Mouse (Mus musculus) heart, embryonic 13.5 days (tissue): ENCODE measurements around the gene Ssh1. TPM values are rescaled to one million over a fixed set of nuclear protein-coding genes. Genes with fewer than 3 reads are reported as not detected.
A peak's percentile ranks its signal among the peaks of the same experiment; 100 is the strongest.

Source experiments
- ATAC-seq: fragments of 200-750 bp; cut with Nextera tagmentation; 2 replicates; pipeline ENCODE4 v1.8.0; 2017; ENCODE audit warnings: moderate TSS enrichment; ENCODE audit not compliant: insufficient number of reproducible peaks, low FRiP score, low TSS enrichment; ENCODE audit errors: extremely low read depth
- H3K27ac ChIP-seq: fragments of 300-500 bp; sonication (generic); replicated peaks from 2 replicates; pipeline ENCODE4 v1.5.1; 2015; ENCODE audit warnings: moderate library complexity, mild to moderate bottlenecking, inconsistent platforms
- H3K27me3 ChIP-seq: fragments of 300-500 bp; sonication (generic); replicated peaks from 2 replicates; pipeline ENCODE4 v1.6.1; 2015; ENCODE audit warnings: mild to moderate bottlenecking, inconsistent platforms
- H3K36me3 ChIP-seq: fragments of 300-500 bp; sonication (generic); 2 replicates; pipeline ENCODE4 v1.6.1; 2015; ENCODE audit warnings: mild to moderate bottlenecking, inconsistent platforms
- H3K4me1 ChIP-seq: fragments of 300-500 bp; sonication (generic); 2 replicates; pipeline ENCODE4 v1.6.1; 2015; ENCODE audit warnings: inconsistent platforms
- H3K4me2 ChIP-seq: fragments of 300-500 bp; sonication (generic); 2 replicates; pipeline ENCODE4 v1.6.1; 2015; ENCODE audit warnings: inconsistent platforms, mild to moderate bottlenecking, moderate library complexity
- H3K4me3 ChIP-seq: fragments of 300-500 bp; sonication (generic); 2 replicates; pipeline ENCODE4 v1.5.1; 2015; ENCODE audit warnings: moderate library complexity, mild to moderate bottlenecking, inconsistent platforms
- H3K9ac ChIP-seq: fragments of 300-500 bp; sonication (generic); 2 replicates; pipeline ENCODE4 v1.6.1; 2015; ENCODE audit warnings: inconsistent platforms, mild to moderate bottlenecking, moderate library complexity
- H3K9me3 ChIP-seq: fragments of 300-500 bp; sonication (generic); 2 replicates; pipeline ENCODE4 v1.6.1; 2016; ENCODE audit warnings: inconsistent platforms
- WGBS: fragments of 180-500 bp; shearing (Covaris S2); methylation state at CpG from one replicate; pipeline ENCODE4 v1.1.7; 2015; ENCODE audit warnings: mixed read lengths; 5-methylcytosine and 5-hydroxymethylcytosine counted together
- polyA plus RNA-seq: library from polyadenylated mRNA; unstranded; fragments of >200 nt; fragmentation: Nextera tagmentation; extraction: Ambion mirVana; gene quantifications from 2 replicates; pipeline ENCODE4 v1.2.1, GENCODE M21; 2015

Ssh1 gene
- polyA plus RNA-seq: 12.4 and 13.5 TPM in 2 replicates

- under 1% methylated on average over 71 of the region's 83 CpGs for WGBS
Measured at GRCm38 (mm10) chr5:113993487-113994465, at the start of gene Ssh1. Gene Ssh1, minus strand, starts transcription at chr5:113993894.

GRCm38 (mm10) chr5:114041327-114041930, 47.7 kb upstream of the Ssh1 start:
- H3K27me3 ChIP-seq: peaks cover 14% of the 10 kb centered on the region; the same call in 1 of the 2 replicates
- H3K9me3 ChIP-seq: no peaks in the 10 kb centered on the region
- H3K4me3 ChIP-seq: no peak overlapping the region
- 11% methylated on average over 15 of the region's 15 CpGs for WGBS
- no peaks in the 10 kb centered on the region for H3K36me3 ChIP-seq
- no peak overlapping the region for H3K27ac ChIP-seq
- no peak; the same call in 1 of the 2 replicates for ATAC-seq
- H3K4me2 ChIP-seq: peak overlapping the region; percentile 40
- 0 out of 2 replicates have a peak overlapping the region, but pooled peaks have one; percentile 28 for H3K9ac ChIP-seq
- H3K4me1 ChIP-seq: peaks cover 26% of the 10 kb centered on the region

More at GRCm38 (mm10) chr5:113993487-113994465, at the start of gene Ssh1:
- no peaks in the 10 kb centered on the region for H3K27me3 ChIP-seq
- H3K36me3 ChIP-seq: peaks cover 9% of the 10 kb centered on the region
- peak within 1 kb of the TSS; percentile 95 for H3K27ac ChIP-seq
- peaks cover 58% of the 10 kb centered on the region for H3K4me1 ChIP-seq
- peak within 1 kb of the TSS; percentile 89 for H3K4me2 ChIP-seq
- H3K4me3 ChIP-seq: peak within 1 kb of the TSS; percentile 90
- ATAC-seq: peak; percentile 81
- no peaks in the 10 kb centered on the region for H3K9me3 ChIP-seq
- H3K9ac ChIP-seq: peak within 1 kb of the TSS; percentile 97

- Histone ChIP-seq H3K4me2 (no peak overlapping the region), H3K9me3 (no peaks in the 10 kb centered on the region), H3K27me3 (peaks cover 14% of the 10 kb centered on the region; the same call in 1 of the 2 replicates), H3K4me1 (peaks cover 26% of the 10 kb centered on the region), H3K4me3 (no peak overlapping the region), H3K9ac (0 out of 2 replicates have a peak overlapping the region, but pooled peaks have one; percentile 28), H3K36me3 (no peaks in the 10 kb centered on the region), H3K27ac (no peak overlapping the region)
- ATAC-seq: no peak
- 54% methylated on average over 1 of the region's 1 CpGs for WGBS
Measured at GRCm38 (mm10) chr5:114040911-114041310, 47.2 kb upstream of the Ssh1 start.

- H3K36me3 ChIP-seq: no peaks in the 10 kb centered on the region
- no peak overlapping the region for H3K9ac ChIP-seq
- no peak overlapping the region for H3K27ac ChIP-seq
- no peak overlapping the region for H3K4me3 ChIP-seq
- no peak overlapping the region for H3K4me2 ChIP-seq
- peaks cover 14% of the 10 kb centered on the region; the same call in 1 of the 2 replicates for H3K27me3 ChIP-seq
- H3K9me3 ChIP-seq: no peaks in the 10 kb centered on the region
- H3K4me1 ChIP-seq: peaks cover 26% of the 10 kb centered on the region
- no peak for ATAC-seq
- WGBS: 20% methylated on average over 8 of the region's 8 CpGs
Measured at GRCm38 (mm10) chr5:114040508-114040907, 46.8 kb upstream of the Ssh1 start.

GRCm38 (mm10) chr5:114035111-114035510, 41.4 kb upstream of the Ssh1 start:
- no peak for ATAC-seq

GRCm38 (mm10) chr5:114034393-114034792, 40.7 kb upstream of the Ssh1 start:
- no peak overlapping the region for H3K4me3 ChIP-seq
- H3K27ac ChIP-seq: no peak overlapping the region
- 74% methylated on average over 7 of the region's 7 CpGs for WGBS
- peaks cover 14% of the 10 kb centered on the region; the same call in 1 of the 2 replicates for H3K27me3 ChIP-seq
- H3K4me2 ChIP-seq: no peak overlapping the region
- H3K9me3 ChIP-seq: no peaks in the 10 kb centered on the region
- H3K36me3 ChIP-seq: no peaks in the 10 kb centered on the region
- ATAC-seq: no peak
- 0 out of 2 replicates have a peak, but pooled peaks cover 5% of the 10 kb centered on the region for H3K4me1 ChIP-seq
- no peak overlapping the region for H3K9ac ChIP-seq

More at GRCm38 (mm10) chr5:114035111-114035510, 41.4 kb upstream of the Ssh1 start:
- WGBS: 72% methylated on average over 10 of the region's 10 CpGs
- Histone ChIP-seq H3K36me3 (no peaks in the 10 kb centered on the region), H3K27me3 (peaks cover 14% of the 10 kb centered on the region; the same call in 1 of the 2 replicates), H3K9me3 (no peaks in the 10 kb centered on the region), H3K4me3 (no peak overlapping the region), H3K4me1 (peaks cover 6% of the 10 kb centered on the region), H3K27ac (no peak overlapping the region), H3K9ac (no peak overlapping the region), H3K4me2 (no peak overlapping the region)

GRCm38 (mm10) chr5:114032161-114032763, 38.6 kb upstream of the Ssh1 start:
- no peak overlapping the region for H3K27ac ChIP-seq
- H3K27me3 ChIP-seq: peaks cover 8% of the 10 kb centered on the region
- ATAC-seq: no peak
- no peak overlapping the region for H3K9ac ChIP-seq
- no peak overlapping the region for H3K4me3 ChIP-seq
- no peaks in the 10 kb centered on the region for H3K9me3 ChIP-seq
- H3K36me3 ChIP-seq: no peaks in the 10 kb centered on the region
- no peaks in the 10 kb centered on the region for H3K4me1 ChIP-seq
- 74% methylated on average over 3 of the region's 3 CpGs for WGBS
- no peak overlapping the region for H3K4me2 ChIP-seq

- ATAC-seq: no peak
- no peaks in the 10 kb centered on the region for H3K4me1 ChIP-seq
- no peaks in the 10 kb centered on the region for H3K36me3 ChIP-seq
- 83% methylated on average over 12 of the region's 12 CpGs for WGBS
- no peak overlapping the region for H3K27ac ChIP-seq
- no peak overlapping the region for H3K4me2 ChIP-seq
- H3K27me3 ChIP-seq: no peaks in the 10 kb centered on the region; the same call in none of the 2 replicates
- H3K9ac ChIP-seq: no peak overlapping the region
- no peaks in the 10 kb centered on the region for H3K9me3 ChIP-seq
- H3K4me3 ChIP-seq: no peak overlapping the region
Measured at GRCm38 (mm10) chr5:114030652-114031051, 37.0 kb upstream of the Ssh1 start.

- Histone ChIP-seq H3K27ac (no peak overlapping the region), H3K9me3 (no peaks in the 10 kb centered on the region), H3K4me3 (no peak overlapping the region), H3K4me2 (no peak overlapping the region), H3K36me3 (no peaks in the 10 kb centered on the region), H3K27me3 (peaks cover 5% of the 10 kb centered on the region), H3K4me1 (peaks cover 6% of the 10 kb centered on the region), H3K9ac (no peak overlapping the region)
- ATAC-seq: no peak
- 75% methylated on average over 12 of the region's 12 CpGs for WGBS
Measured at GRCm38 (mm10) chr5:114028111-114028510, 34.4 kb upstream of the Ssh1 start.

- 79% methylated on average over 12 of the region's 12 CpGs for WGBS
- H3K9me3 ChIP-seq: no peaks in the 10 kb centered on the region
- H3K27ac ChIP-seq: no peak overlapping the region
- no peak overlapping the region for H3K4me3 ChIP-seq
- H3K9ac ChIP-seq: no peak overlapping the region
- peaks cover 5% of the 10 kb centered on the region for H3K27me3 ChIP-seq
- no peaks in the 10 kb centered on the region for H3K36me3 ChIP-seq
- no peak for ATAC-seq
- H3K4me1 ChIP-seq: peaks cover 6% of the 10 kb centered on the region
- no peak overlapping the region for H3K4me2 ChIP-seq
Measured at GRCm38 (mm10) chr5:114027217-114027944, 33.7 kb upstream of the Ssh1 start.
